Mouse (Mus musculus): ENCODE data around the gene Fars2. TPM values are rescaled to one million over a fixed set of nuclear protein-coding genes. Genes with fewer than 3 reads are reported as not detected.

Gene Fars2
- polyA plus RNA-seq, 1 experiment from 2014 or later, result 31.4 TPM

- H3K9ac ChIP-seq, result no peak overlapping the region
- no peak overlapping the region for H3K4me3 ChIP-seq (replicated peaks)
- DNase-seq, result no peak
- H3K4me2 ChIP-seq, result no peak overlapping the region
- H3K27ac ChIP-seq, result no peak overlapping the region
- no peaks in the 10 kb centered on the region for H3K36me3 ChIP-seq
- no peaks in the 10 kb centered on the region for H3K27me3 ChIP-seq
- ATAC-seq (ENCODE audit: low read depth), result no peak
- 63% methylated on average over 1 of the region's 1 CpGs for WGBS (ENCODE audit: insufficient replicate concordance)
- no peaks in the 10 kb centered on the region for H3K9me3 ChIP-seq (replicated peaks)
- peaks cover 5% of the 10 kb centered on the region; the same call in 1 of the 2 replicates for H3K4me1 ChIP-seq (replicated peaks)
These were observed 104.7 kb downstream of the Fars2 start for GRCm38 (mm10) chr13:36221897-36222296.

- H3K9ac ChIP-seq, result no peak overlapping the region
- no peak overlapping the region for H3K4me3 ChIP-seq (replicated peaks)
- H3K4me2 ChIP-seq, result no peak overlapping the region
- ATAC-seq (ENCODE audit: low read depth) (no peak), DNase-seq (no peak)
- no peak overlapping the region for H3K27ac ChIP-seq
- H3K4me1 ChIP-seq (replicated peaks), result peaks cover 5% of the 10 kb centered on the region; the same call in 1 of the 2 replicates
- no peaks in the 10 kb centered on the region for H3K27me3 ChIP-seq
- H3K36me3 ChIP-seq, result no peaks in the 10 kb centered on the region
- no peaks in the 10 kb centered on the region for H3K9me3 ChIP-seq (replicated peaks)
These were observed 105.5 kb downstream of the Fars2 start for GRCm38 (mm10) chr13:36222721-36223120.

GRCm38 (mm10) chr13:36224431-36224830 lies 107.2 kb downstream of the Fars2 start:
- DNase-seq (no peak), ATAC-seq (ENCODE audit: low read depth) (0 out of 2 replicates have a peak, but pooled peaks have one; percentile 36)
- H3K4me2 ChIP-seq, result no peak overlapping the region
- H3K4me1 ChIP-seq (replicated peaks), result peaks cover 5% of the 10 kb centered on the region; the same call in 1 of the 2 replicates
- 64% methylated on average over 2 of the region's 2 CpGs for WGBS (ENCODE audit: insufficient replicate concordance)
- H3K27ac ChIP-seq, result no peak overlapping the region
- no peak overlapping the region for H3K9ac ChIP-seq
- H3K36me3 ChIP-seq, result no peaks in the 10 kb centered on the region
- no peaks in the 10 kb centered on the region for H3K9me3 ChIP-seq (replicated peaks)
- H3K4me3 ChIP-seq (replicated peaks), result no peak overlapping the region
- H3K27me3 ChIP-seq, result no peaks in the 10 kb centered on the region

- no peaks in the 10 kb centered on the region for H3K4me1 ChIP-seq (replicated peaks)
These were observed 125.0 kb downstream of the Fars2 start for GRCm38 (mm10) chr13:36242261-36242660.

GRCm38 (mm10) chr13:36253936-36254335 lies 136.7 kb downstream of the Fars2 start:
- 72% methylated on average over 3 of the region's 3 CpGs for WGBS (ENCODE audit: insufficient replicate concordance)
- H3K4me2 ChIP-seq, result no peak overlapping the region
- DNase-seq, result no peak

More at GRCm38 (mm10) chr13:36242261-36242660, 125.0 kb downstream of the Fars2 start:
- DNase-seq (no peak), ATAC-seq (ENCODE audit: low read depth) (no peak)
- 51% methylated on average over 1 of the region's 1 CpGs for WGBS (ENCODE audit: insufficient replicate concordance)
- no peaks in the 10 kb centered on the region for H3K27me3 ChIP-seq
- H3K27ac ChIP-seq, result no peak overlapping the region
- H3K9me3 ChIP-seq (replicated peaks), result no peaks in the 10 kb centered on the region
- H3K9ac ChIP-seq, result no peak overlapping the region
- no peaks in the 10 kb centered on the region for H3K36me3 ChIP-seq
- H3K4me3 ChIP-seq (replicated peaks), result no peak overlapping the region
- no peak overlapping the region for H3K4me2 ChIP-seq

GRCm38 (mm10) chr13:36257213-36257612 lies 140.0 kb downstream of the Fars2 start:
- H3K9me3 ChIP-seq (replicated peaks), result 0 out of 2 replicates have a peak, but pooled peaks cover 6% of the 10 kb centered on the region
- H3K27me3 ChIP-seq, result no peaks in the 10 kb centered on the region
- 74% methylated on average over 5 of the region's 5 CpGs for WGBS (ENCODE audit: insufficient replicate concordance)

More at GRCm38 (mm10) chr13:36253936-36254335, 136.7 kb downstream of the Fars2 start:
- Histone ChIP-seq H3K4me3 (replicated peaks) (no peak overlapping the region), H3K9ac (no peak overlapping the region), H3K36me3 (no peaks in the 10 kb centered on the region), H3K27me3 (no peaks in the 10 kb centered on the region), H3K9me3 (replicated peaks) (no peaks in the 10 kb centered on the region), H3K27ac (no peak overlapping the region), H3K4me1 (replicated peaks) (no peaks in the 10 kb centered on the region)
- ATAC-seq (ENCODE audit: low read depth), result no peak

GRCm38 (mm10) chr13:36259754-36260153 lies 142.5 kb downstream of the Fars2 start:
- WGBS (ENCODE audit: insufficient replicate concordance), result 67% methylated on average over 1 of the region's 1 CpGs
- H3K9ac ChIP-seq, result no peak overlapping the region
- no peaks in the 10 kb centered on the region for H3K27me3 ChIP-seq
- H3K9me3 ChIP-seq (replicated peaks), result 0 out of 2 replicates have a peak, but pooled peaks cover 6% of the 10 kb centered on the region
- peak; percentile 43; the same call in 1 of the 2 replicates for ATAC-seq (ENCODE audit: low read depth)
- H3K4me1 ChIP-seq (replicated peaks), result peaks cover 13% of the 10 kb centered on the region
- no peak overlapping the region for H3K4me2 ChIP-seq
- H3K4me3 ChIP-seq (replicated peaks), result no peak overlapping the region
- peak; percentile 8 for DNase-seq
- H3K27ac ChIP-seq, result no peak overlapping the region
- H3K36me3 ChIP-seq, result no peaks in the 10 kb centered on the region

More at GRCm38 (mm10) chr13:36257213-36257612, 140.0 kb downstream of the Fars2 start:
- ATAC-seq (ENCODE audit: low read depth) (no peak), DNase-seq (no peak)
- Histone ChIP-seq H3K4me1 (replicated peaks) (peaks cover 13% of the 10 kb centered on the region), H3K4me3 (replicated peaks) (no peak overlapping the region), H3K4me2 (no peak overlapping the region), H3K27ac (no peak overlapping the region), H3K9ac (no peak overlapping the region), H3K36me3 (no peaks in the 10 kb centered on the region)

GRCm38 (mm10) chr13:36261299-36261698 lies 144.1 kb downstream of the Fars2 start:
- peaks cover 13% of the 10 kb centered on the region for H3K4me1 ChIP-seq (replicated peaks)
- H3K27ac ChIP-seq, result no peak overlapping the region
- ATAC-seq (ENCODE audit: low read depth), result peak; percentile 41; the same call in 1 of the 2 replicates
- no peak overlapping the region for H3K4me3 ChIP-seq (replicated peaks)
- no peaks in the 10 kb centered on the region for H3K27me3 ChIP-seq
- no peak for DNase-seq
- no peak overlapping the region for H3K4me2 ChIP-seq
- H3K9me3 ChIP-seq (replicated peaks), result 0 out of 2 replicates have a peak, but pooled peaks cover 6% of the 10 kb centered on the region
- WGBS (ENCODE audit: insufficient replicate concordance), result 46% methylated on average over 2 of the region's 2 CpGs
- H3K36me3 ChIP-seq, result no peaks in the 10 kb centered on the region
- no peak overlapping the region for H3K9ac ChIP-seq

- H3K27me3 ChIP-seq, result no peaks in the 10 kb centered on the region
These were observed 146.3 kb downstream of the Fars2 start for GRCm38 (mm10) chr13:36263240-36264095.

GRCm38 (mm10) chr13:36264391-36264790 lies 147.2 kb downstream of the Fars2 start:
- no peaks in the 10 kb centered on the region for H3K27me3 ChIP-seq
- H3K9ac ChIP-seq, result no peak overlapping the region
- no peak overlapping the region for H3K4me2 ChIP-seq
- ATAC-seq (ENCODE audit: low read depth), result no peak
- no peak overlapping the region for H3K27ac ChIP-seq
- H3K4me3 ChIP-seq (replicated peaks), result no peak overlapping the region
- no peak for DNase-seq
- peaks cover 13% of the 10 kb centered on the region for H3K4me1 ChIP-seq (replicated peaks)
- WGBS (ENCODE audit: insufficient replicate concordance), result 79% methylated on average over 5 of the region's 5 CpGs
- 0 out of 2 replicates have a peak, but pooled peaks cover 4% of the 10 kb centered on the region for H3K9me3 ChIP-seq (replicated peaks)
- no peaks in the 10 kb centered on the region for H3K36me3 ChIP-seq

More at GRCm38 (mm10) chr13:36263240-36264095, 146.3 kb downstream of the Fars2 start:
- no peak for ATAC-seq (ENCODE audit: low read depth)
- Histone ChIP-seq H3K9ac (no peak overlapping the region), H3K4me3 (replicated peaks) (no peak overlapping the region), H3K4me1 (replicated peaks) (peaks cover 13% of the 10 kb centered on the region), H3K27ac (no peak overlapping the region), H3K36me3 (no peaks in the 10 kb centered on the region), H3K4me2 (no peak overlapping the region), H3K9me3 (replicated peaks) (0 out of 2 replicates have a peak, but pooled peaks cover 6% of the 10 kb centered on the region)
- DNase-seq, result no peak
- WGBS (ENCODE audit: insufficient replicate concordance), result 68% methylated on average over 5 of the region's 5 CpGs

- Histone ChIP-seq H3K36me3 (no peaks in the 10 kb centered on the region), H3K27me3 (no peaks in the 10 kb centered on the region), H3K9me3 (replicated peaks) (no peaks in the 10 kb centered on the region), H3K4me2 (no peak overlapping the region), H3K4me3 (replicated peaks) (no peak overlapping the region), H3K27ac (no peak overlapping the region), H3K4me1 (replicated peaks) (peaks cover 5% of the 10 kb centered on the region; the same call in 1 of the 2 replicates), H3K9ac (no peak overlapping the region)
- ATAC-seq (ENCODE audit: low read depth) (no peak), DNase-seq (no peak)
- 65% methylated on average over 3 of the region's 3 CpGs for WGBS (ENCODE audit: insufficient replicate concordance)
These were observed 148.1 kb downstream of the Fars2 start for GRCm38 (mm10) chr13:36265342-36265744.

All from liver, embryonic 13.5 days (tissue).